Mouse (Mus musculus) liver, adult (tissue): ENCODE data around the gene Chpf2.

Experiments
- GATA4 ChIP-seq: IDR thresholded peaks from 2 replicates; pipeline ENCODE4 v1.6.1; 2014; ENCODE audit warnings: mild to moderate bottlenecking, low read length; ENCODE audit not compliant: insufficient replicate concordance

Chpf2 gene

DNA sequence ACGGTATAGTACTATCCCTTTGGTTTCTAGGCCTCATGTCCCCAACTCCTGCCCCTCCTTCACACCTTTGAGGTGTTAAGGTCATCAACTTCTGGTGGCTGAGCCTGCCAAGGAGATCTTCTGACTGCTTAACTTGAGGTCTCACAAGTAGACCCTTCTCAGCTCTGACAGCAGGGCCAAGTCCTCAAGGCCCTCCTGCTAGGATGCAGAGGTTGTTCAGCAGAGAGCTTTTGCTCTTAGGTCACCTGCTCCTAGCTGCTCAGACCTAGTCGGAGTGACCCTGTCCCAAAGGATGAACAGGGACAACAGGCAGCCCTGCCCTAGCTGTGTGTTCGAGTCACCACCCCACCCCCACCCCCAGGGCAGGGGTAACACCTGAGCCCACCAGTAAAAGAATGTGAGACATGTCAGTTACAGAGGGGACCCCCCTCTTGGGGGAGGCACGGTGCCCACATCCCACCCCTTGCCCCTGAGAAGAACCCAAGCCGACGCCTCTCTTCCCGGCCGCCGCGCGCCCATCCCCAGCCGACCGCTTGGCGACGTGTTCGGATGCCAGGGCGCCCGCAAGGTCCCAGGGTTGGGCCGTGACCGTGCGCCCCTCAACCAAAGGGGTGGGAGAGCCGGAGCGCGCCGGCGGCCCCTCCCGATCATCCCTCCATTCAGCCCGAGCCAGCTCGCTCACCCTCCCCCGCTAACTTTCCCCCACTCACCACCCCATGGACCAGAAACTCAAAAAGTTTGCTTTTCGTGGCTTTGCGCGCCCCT is 14.7 kb downstream of the Chpf2 start:
- TF ChIP-seq GATA4, result no peak

DNA sequence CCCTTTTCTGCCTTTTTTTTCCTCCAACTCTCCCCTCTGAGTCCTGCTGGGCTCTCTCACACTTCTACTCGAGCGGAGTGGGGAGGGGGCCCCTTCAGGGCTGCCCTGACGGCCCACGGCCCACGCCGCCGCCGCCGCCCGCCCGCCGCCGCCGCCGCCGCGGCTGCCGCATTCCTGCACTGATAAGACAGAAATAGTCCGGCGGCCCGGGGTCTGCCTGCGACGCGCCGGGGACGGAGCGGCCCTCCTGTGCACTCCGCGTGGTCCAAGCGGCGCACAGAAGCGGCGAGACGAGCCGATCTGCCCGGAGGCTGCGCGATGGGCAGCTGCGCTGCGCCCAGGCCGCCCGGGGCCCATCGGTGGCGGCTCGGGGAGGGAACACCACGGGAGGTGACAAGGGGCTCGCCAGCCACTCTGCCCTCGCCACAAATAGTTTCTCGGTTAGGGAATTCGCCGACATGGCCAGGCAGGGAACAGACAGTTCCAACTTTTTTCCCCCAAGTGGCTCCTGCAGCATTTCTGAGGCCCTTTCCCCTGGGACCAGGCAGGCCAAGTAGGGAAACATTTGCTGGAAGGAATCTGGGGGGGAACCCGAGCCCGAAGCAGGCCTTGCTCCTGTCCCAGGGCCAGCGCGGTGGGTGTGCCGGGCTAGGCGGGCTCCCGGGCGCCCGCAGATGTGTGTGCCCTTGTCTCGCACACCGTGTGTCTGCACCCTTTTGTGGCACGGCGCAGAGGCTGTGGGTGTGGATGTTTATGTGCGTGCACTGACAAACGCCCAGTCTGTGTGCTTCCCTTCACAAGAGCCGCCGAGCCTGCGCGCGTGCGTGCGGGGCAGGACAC is 15.6 kb downstream of the Chpf2 start:
- peak; percentile 63; the same call in 1 of the 2 replicates for TF ChIP-seq GATA4

- TF ChIP-seq GATA4, result no peak
Measured at GRCm38 (mm10) chr5:24602751-24603343, 16.3 kb downstream of the Chpf2 start.

- TF ChIP-seq GATA4, result no peak
Measured at GRCm38 (mm10) chr5:24603431-24604010, 17.0 kb downstream of the Chpf2 start.

GRCm38 (mm10) chr5:24604080-24604655 is 17.6 kb downstream of the Chpf2 start:
- TF ChIP-seq GATA4, result no peak; the same call in 1 of the 2 replicates

GRCm38 (mm10) chr5:24604656-24605100 is 18.1 kb downstream of the Chpf2 start:
- no peak; the same call in 1 of the 2 replicates for TF ChIP-seq GATA4

DNA sequence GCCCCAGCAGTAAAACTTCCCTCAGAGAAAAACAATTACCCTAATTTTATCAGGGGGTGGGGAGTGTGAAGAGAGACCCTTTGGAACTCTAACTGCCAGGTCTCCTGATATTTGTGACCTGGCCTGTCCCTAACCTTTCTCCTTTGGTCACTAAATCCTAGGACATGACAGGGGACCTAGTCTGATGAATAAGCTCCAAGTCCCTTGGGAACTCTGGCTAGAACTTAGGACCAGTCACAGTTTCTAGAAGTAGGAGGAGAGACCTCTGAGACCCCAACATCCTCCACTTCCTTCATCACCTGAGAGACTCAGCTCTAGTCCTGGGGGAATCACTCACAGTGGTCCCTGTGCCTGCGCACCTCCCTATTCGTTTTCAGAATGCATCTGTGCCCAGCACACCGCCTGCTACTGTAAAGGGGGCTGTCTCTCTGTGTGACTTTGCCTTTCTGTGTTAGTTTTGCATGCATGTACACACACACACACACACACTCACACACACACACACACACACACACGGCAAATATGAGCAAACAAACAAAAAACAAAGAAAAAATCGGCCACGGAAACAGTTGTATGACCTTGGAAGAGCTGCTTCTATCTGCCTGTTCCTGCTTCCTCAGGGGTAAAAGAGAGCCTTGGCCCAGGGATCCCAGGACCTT is 18.9 kb downstream of the Chpf2 start:
- no peak for TF ChIP-seq GATA4

- no peak for TF ChIP-seq GATA4
Measured at GRCm38 (mm10) chr5:24605980-24606665, 19.6 kb downstream of the Chpf2 start.

DNA sequence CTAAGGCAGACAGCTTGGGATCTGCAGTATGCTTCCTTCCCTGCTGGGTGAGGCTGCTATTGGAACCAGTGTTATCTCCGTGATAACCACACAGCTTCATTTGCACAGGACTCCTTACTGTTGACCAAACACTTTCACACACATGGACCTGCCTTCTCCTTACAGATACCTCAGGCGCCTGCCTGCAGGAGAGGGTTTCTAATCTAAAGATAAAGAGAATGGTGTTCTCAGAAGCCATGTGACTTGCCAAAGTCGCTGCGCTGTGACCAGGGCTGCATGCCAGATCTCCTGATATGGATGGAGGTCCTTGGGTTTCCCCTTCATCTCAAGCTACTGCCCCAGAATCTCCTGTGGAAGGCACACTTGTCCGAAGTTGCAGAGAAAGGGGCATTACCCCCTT is 22.8 kb downstream of the Chpf2 start:
- no peak for TF ChIP-seq GATA4

DNA sequence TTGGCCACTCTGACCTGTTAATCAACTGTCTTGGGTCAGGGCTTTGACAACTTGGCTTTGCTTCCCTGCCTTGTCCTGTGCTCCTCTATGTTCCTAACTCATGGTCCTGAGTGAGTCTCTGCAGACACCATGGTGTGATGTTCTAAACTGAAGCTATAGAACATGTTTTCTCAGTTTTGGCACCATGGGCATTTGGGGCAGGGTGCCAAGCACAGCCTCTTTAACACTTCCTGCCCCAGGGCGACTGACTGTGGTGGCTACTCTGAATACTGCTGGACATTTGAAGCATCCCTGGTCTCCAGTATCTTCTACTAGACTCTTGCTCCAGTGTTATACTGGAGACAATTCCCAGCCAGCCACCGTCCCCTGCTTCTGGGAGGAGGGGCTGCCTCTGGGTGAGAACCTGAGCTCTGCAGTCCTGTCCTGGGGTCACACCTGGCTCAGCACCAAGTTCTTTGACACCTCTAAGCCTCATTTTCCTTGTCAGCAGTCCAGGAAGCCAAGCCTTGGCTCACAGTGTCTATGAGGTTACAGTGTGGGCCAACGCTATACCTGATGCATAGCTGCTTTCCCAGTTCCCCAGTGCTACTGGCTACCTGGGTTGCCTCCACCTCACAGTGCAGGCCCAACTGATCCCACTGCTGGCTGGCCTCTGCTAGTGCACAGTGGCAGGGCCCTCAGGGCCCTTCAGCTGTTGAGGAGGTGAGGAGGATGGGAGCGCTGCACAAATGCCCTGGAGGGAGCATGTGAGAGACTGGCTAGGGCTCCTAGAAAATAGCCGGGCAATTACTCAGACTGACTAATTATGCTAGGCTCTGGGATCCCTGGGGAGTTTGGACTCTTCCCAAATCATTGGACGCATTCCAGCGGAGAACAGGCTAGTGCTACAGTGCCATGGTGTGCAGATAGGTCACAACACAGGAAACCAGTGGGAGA is 25.1 kb downstream of the Chpf2 start:
- no peak for TF ChIP-seq GATA4

DNA sequence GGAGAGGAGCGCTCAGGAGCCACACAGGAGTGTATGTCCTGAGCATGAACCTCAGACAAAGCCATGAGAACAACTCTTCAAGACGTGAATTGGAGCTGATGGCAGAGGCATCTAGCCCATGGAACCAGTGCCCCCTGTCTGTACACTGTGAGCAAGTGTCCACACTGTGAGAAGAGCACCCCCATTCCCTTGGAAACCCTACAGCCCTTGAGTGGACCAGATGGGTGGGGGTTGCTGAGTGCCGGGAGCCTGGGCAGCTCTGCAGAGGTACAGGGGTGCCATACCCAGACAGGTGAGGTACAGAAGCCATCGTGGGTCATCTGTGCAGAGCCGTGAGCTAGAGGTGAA is 25.7 kb downstream of the Chpf2 start:
- TF ChIP-seq GATA4, result no peak

DNA sequence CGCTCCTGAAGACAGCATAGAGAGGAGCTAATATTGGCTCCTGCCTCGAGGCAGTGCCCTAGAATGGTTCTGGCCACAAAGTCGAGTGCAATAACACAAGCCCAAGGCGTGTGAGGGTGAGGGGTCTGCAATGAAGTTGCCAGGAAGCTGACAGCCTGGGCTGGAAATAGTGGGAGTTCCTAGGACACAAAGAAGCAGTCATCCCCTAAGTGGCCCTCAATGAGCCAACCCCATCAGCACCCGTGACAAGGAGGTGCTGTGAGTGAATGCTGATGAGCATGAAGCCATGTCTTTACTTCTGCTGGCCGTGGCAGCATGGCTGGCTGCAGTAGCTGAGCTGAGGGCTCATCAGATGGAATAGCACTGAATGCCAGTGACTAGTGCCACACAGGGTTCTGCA is 28.6 kb downstream of the Chpf2 start:
- no peak for TF ChIP-seq GATA4

DNA sequence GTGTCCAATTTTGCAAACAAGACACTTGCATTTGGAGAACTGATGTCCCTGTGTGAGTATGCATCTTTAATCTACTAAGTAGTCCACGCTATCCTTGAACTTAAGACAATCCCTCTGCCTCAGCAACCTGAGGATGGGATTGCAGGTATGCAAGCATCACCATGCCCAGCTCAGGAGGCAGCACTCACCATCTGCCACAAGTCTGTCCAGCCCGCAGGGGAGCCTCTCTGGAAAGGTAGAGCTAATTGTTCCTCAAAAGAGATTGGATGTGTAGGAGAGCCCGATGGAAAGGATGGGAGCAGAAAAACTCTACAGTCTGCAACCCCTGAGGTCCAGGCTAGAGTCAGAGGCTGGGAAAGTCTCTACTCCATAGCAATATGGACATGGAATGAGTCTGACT is 32.4 kb downstream of the Chpf2 start:
- no peak for TF ChIP-seq GATA4
